Mouse (Mus musculus) cerebellum, postnatal 25 days (tissue): ENCODE results near the gene Zbtb4.
A peak's percentile ranks its signal among the peaks of the same experiment; 100 is the strongest.

Experiments
- DNase-seq, 2 experiments: peaks; one replicate each; pipeline ENCODE4 v3.0.0; 2021; ENCODE audit warnings: mixed read lengths in 2 of 2

Gene Zbtb4

DNA sequence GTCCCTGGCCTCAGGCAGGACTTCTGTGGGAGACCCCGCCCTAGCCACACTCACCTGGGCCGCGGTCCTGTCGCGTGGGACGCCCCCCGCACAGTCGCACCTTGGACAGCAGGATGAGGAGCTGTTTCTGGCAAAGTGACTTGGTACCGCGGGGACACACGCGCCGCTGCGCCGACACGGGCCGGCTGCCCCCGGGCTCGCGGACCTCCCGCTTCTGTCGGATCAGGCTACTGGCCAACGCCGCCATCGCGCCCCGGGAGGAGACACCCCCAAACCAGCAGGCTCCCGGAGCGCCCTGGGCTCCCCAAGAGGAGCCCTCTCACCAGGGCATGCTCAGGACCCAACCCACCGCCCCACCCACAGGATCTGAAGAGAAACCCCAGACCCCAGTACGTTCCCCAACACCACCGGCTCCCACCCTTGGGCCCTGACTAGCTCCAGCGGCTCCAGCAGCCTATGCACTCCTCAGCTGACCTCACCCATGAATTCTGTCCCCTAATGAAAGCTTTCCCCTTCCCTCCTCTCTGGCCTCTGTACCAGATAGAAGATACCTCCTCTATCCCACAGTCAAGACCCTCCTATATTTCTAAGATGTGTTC lies 35.8 kb downstream of the Zbtb4 start, which contains the start of gene Fgf11:
TSS of gene Fgf11 (minus strand) at position 479 of the 599 bp plus-strand sequence.
- no peak for DNase-seq

DNA sequence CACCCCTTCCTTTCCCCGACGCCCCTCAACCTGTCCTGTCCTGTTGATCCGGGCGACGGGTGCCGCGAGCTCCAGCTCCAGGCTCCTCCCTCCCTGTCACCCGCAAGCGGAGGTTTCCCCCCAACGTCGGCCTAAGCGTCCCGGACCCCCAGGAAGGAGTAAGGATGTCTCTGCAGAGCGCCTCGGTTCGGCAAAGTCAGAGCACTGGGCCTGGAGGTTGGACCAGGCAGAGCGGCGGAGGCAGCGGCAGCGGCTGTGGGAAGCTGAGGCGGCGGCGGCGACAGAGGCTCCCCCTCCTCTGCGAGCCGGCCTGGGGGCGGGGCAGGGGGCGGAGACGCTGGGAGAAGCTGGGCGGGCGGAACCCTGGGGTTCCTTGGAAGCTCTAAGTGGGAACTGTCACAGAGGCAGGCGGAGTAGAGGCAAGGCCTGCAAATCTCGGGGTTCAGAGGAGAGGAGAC lies 37.0 kb downstream of the Zbtb4 start:
- DNase-seq = peak; percentile 75 to 83

DNA sequence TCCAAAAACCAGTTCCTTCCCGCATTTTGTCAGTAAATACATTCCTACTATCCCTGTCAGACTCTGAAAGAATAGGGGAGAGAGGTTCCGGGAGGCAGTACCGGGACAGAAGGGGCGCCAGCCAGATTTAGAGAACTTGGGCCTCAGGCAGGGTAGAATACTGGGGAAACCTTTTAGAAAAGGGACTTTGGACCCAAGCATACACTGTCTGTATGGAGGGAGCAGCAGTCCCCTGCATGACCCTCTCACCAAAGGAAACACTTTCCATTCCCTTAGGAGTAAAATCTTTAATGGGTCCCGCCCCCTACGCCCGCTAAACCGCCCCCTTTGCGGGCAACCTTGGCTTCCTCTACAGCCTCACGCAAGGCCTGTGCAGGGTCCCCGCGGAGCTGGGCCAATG lies 37.6 kb downstream of the Zbtb4 start:
- no peak for DNase-seq

DNA sequence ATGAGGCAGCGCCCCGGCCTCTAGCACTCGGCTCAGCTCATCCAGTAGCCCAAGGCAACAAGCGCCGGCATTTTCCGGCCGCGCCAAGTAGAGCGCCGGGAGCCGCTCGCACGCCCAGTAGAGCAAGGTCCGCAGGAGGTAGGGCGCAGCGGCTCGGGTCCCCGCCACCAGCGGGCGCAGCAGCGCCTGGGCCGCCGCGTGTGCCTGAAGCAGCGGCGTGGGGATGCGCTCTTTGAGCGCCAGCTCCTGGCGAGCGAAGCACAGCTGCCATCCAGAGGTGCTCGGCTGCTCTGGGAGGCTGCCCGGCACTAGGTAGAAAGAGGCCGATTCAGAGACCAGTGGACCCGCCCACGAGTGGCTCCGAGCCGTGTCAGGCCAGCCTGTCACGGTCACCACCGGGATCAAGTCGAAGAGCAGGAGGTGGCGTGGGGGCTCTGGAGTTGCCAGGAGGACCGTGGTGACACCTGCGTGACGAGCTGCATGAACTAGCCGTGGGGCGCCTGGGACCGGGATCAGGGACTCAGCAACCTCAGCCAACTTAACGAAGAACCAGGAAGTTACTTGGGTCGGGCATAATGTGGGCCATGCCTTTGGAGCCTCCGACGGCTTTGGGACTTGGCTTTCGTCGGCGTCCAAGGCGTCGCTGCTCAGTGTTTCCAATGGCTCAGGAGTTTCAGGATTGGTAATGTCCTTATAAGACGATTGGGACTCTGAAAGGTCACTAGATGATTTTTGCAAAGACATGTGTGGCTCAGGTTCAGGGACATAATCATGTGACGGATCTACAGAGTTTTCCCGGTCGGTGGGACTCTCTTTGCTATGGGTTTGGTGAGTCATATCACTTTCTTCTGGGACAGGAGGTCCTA lies 38.3 kb downstream of the Zbtb4 start:
- peak; percentile 69 to 77 for DNase-seq

DNA sequence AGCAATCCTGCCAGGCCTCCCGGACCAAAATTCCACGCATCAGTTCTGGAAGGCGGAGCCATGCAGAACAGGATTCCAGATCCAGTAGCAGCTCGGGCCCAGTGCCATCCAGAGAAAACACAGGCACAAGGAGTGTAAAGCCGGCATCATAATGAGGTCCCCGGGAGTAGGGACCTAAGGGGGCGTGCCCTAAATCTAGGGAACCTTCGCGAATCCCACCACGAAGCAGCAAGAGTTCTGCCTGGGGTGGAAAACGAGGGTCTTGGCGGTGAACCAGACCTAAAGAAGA lies 38.9 kb downstream of the Zbtb4 start:
- DNase-seq = no peak

DNA sequence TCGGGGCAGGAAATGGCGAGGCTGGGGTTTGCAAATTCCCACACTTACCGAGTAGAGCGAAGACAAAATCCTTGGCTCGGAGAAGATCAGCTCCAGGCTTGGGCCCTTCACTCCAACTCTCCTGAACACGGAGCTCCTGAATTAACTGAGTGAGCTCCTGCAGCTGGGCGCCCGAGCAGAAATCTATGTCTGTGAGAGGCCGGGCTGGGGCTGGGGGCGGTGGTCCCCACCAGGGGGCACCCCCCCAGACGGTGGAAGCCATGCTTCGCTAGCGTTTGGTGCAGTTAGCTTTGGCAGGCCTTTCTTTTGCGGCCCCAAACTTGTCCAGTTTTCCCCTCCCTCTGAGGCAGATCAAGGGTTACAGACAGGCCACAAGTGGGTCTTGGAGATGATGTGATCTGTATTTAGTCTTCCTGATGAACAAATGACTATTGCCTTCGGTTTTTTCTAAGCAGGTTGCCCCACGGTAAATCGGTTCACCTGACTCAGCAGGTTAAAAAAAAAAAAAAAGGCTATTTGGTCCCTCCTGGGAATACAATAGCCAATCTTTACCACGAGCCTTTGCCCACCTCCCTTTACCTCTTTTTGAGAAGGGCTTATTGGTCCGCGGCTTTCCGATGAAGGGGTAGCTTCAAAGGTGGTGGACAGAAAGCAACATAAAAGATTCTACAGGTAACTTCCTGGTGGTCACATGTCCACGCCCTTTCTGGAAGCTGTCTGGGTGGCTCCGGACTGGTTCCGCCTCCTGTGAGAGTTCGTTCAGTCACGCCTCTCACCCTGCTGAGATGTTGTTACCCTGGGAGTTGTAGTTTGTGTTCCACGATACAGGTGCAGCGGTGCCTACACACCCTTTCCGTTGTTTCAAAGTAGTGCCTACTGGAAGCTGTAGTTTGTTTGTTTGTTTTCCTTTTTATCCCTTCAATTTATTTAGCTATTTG lies 39.5 kb downstream of the Zbtb4 start, which contains the start of gene Tmem102:
TSS of gene Tmem102 (minus strand) at position 653 of the 938 bp plus-strand sequence.
- DNase-seq = no peak

DNA sequence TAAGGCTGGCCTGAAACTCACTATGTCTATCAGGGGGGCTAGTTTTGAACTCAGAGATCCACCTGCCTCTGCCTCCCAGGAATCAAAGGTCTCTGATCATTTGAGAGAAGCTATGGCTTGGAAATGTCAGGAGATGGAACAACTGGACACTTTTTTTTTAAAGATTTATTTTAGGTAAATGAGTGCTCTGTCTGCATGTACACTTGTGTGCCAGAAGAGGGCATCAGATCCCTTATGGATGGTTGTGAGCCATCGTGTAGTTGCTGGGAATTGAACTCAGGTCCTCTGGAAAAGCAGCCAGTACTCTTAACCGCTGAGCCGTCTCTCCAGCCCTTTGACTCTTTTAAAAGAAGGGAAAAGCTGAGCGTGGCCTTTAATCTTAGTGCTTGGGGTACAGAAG lies 40.7 kb downstream of the Zbtb4 start:
- no peak for DNase-seq

DNA sequence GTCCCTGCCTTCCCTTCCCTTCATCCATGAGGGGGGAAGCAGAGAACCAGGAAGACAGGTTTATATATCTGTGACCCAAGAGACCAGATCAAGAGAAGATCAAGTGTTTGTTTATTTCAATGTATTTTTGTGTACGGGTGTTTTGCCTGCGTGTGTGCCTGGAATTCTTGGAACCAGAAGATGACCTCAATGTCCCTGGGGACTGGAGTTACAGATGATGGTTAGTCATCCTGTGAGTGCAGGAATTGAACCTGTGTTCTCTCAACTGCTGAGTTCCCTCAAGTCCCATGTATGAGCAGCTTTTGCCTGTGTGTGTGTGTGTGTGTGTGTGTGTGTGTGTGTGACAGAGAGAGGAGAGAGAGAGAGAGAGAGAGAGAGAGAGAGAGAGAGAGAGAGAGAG lies 41.9 kb downstream of the Zbtb4 start:
- DNase-seq = no peak

DNA sequence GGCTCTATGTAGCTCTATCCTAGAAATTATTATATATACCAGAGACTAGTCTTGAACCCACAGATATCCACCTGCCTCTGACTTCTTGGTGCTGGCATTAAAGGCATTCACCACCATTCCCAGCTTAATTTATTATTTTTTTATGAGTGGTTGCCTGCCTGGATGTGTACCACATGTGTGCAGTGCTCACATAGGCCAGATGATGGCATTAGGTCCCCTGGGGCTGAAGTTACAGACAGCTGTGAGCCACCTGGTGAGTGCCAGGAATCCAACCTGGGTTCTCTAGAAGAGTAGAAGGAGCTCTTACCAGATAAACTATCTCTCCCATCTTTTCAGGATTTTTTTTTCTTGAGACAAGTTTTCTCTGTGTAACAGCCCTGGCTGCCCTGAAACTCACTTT lies 44.6 kb downstream of the Zbtb4 start:
- DNase-seq = no peak

DNA sequence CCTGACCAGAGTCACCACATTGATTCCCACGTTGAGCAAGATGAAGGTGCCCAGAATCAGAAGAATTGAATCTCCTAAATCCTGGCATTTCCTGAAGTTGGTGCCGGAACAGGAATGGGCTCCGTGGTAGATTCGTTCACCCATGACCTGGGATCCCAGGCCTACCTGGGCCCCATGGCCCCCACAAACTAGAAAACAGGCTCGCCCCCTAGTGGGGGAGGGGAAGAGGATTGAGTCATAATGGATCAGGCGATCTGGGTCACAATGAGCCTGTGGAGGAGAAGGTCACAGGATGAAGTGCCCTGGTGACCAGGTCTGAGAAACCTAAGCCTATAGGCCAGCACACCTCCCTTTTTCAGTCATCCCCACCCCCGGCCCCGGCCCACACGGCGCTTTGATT lies 49.4 kb downstream of the Zbtb4 start, which contains the start of gene Gm39566:
TSS of gene Gm39566 (minus strand) at position 144 of the 400 bp plus-strand sequence.
- DNase-seq = no peak

DNA sequence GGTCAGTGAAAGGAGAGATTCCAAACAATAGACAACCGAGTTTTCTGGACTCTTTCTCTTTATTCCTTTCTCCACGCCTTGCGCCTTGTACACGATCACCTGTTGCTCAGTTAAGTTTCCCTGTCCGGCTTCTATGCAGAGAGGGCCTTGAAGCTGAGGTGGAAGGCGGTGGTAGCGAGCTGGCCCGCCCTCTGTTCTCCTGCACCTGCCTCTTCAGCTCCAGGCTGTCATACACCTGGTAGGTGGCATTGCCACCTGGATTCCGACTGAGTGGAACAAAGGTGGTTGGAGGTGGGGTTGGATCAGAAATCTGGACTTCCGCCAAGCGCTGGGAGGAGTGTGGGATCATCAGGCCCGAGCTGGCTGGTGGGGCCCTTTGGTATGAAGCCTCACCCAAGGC lies 50.8 kb downstream of the Zbtb4 start:
- DNase-seq = no peak

DNA sequence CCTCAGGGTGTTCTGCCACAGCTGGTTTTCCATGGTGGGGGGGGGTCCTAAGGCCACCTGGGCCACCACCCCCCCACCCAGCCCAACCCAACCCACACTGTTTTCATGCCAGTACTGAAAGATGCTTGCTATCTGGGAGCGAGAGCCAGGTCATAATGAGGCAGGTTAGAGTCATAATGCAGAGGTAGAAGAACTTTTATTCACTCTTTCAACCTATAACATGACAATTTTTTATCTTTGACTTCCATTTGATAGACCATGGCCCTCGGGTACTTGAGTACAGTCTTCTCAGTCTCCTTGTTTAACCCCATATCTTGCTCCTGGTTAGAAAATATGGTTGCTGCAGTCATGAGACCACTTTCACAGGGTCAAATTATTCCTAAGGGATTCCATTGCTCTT lies 52.7 kb downstream of the Zbtb4 start, which contains the start of gene Spem2:
TSS of gene Spem2 (minus strand) at position 101 of the 400 bp plus-strand sequence.
- no peak for DNase-seq

DNA sequence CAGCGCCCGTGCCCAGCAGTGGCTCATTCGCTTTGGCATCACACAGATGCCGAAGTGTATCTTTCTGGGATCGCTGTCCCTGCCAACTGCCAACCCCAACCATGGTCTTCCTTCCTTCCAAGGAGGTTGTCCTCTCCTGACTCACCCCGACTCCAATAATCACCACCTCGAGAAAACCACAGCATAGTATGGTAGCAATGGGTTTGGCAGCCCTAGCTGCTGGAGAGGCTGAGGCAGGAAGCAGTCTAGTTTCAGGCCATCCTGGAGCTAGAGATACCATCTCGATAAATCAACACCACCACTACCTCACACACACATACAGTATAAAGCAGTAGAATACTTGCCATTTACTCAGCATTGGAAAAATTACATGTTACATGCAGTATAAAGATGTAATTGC lies 53.2 kb downstream of the Zbtb4 start:
- no peak for DNase-seq

DNA sequence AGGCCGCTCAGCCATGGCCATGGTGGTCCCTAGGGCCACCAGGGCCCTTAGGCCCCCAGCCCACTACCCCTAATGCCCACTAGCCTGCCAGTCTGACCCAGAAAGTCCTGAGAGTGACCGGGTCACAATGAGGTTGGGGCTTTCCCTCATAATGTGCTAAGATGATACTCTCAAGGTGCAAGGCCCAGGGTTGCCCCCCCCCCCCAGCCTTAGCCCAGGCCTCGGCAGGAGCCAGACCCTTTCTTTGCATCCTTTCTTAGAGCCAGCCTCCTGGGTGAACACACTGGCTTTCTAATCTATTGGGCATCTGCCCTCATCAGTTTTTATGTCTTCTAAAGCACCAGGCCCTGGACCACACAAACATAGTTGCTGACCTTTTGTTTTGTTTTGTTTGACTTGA lies 56.4 kb downstream of the Zbtb4 start, which contains the start of gene Spem1:
TSS of gene Spem1 (minus strand) at position 101 of the 400 bp plus-strand sequence.
- DNase-seq = no peak

DNA sequence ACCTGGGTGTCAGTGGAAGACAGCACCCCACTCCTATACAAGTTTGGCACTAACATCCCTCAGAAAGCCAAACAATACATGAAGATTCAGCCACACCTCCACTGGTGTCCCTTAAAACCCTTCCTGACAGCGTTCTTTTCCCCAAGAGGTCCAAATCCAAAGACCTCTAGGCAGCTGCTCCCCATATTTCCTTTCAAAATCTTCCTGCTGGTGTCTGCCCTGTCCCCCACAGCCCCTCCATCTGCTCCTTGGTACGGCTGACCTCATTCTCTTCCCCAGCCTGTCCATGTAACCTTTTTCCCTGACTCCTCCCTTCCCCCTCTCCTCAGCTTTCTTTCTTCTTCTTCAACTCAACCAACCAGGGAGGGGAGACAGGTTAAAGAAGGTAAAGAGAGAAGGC lies 57.7 kb downstream of the Zbtb4 start:
- peak; percentile 31 to 49 for DNase-seq

DNA sequence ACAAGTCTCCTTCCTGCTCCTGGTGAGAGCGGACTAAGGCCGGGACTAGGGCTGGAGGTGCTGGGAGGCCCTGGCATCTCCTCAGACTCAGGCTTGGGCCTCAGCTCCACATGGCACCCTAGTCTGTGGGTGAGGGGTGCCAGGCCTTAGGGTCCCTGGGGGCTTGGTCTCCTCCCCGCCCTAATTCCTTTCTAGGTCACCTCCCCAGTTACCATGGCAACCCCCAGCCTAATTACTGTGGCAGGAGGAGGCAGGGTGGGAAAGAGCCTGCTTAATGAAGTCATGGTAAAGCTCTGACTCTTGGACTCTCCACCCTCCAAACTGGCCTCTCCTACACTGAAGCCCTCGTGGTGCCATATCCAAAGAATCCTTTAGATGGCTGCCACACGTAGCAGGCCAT lies 63.1 kb downstream of the Zbtb4 start:
- peak in 1 of 2 experiments; percentile 35 for DNase-seq

DNA sequence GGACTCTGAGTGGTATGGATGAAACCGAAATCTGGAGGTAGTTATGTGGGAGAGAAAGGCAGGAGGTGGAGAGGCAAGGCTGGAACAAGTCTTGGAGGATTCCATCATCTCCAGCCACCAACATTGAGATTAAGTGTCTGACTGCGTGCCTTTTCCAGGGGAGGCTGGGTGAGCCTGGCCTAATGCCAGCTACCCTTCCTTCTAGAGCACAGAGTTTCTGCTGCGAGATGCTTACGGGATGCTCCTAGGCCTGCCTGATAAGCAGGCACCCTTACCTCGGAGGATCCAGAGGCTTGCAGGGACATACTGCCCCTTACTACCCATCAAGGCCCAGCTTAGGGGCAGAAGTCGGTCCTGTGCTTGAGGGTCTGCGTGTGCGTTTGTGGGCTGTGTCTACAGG lies 67.8 kb downstream of the Zbtb4 start:
- DNase-seq = no peak
